Mouse (Mus musculus) C2C12 (cell line): ENCODE measurements around the gene Gorasp2. TPM values are rescaled to one million over a fixed set of nuclear protein-coding genes. Genes with fewer than 3 reads are reported as not detected.

ENCODE experiments used
- H3K27me3 ChIP-seq: one replicate; pipeline ENCODE4 v1.6.1; 2011; ENCODE audit not compliant: control insufficient read depth, insufficient read depth, insufficient read length
- H3K36me3 ChIP-seq: one replicate; pipeline ENCODE4 v1.6.1; 2011; ENCODE audit not compliant: control insufficient read depth, insufficient read depth
- H3K4me3 ChIP-seq: one replicate; pipeline ENCODE4 v1.5.1; 2011; ENCODE audit warnings: mild to moderate bottlenecking, control low read depth; ENCODE audit not compliant: poor library complexity, insufficient read depth, severe bottlenecking
- H3K79me2 ChIP-seq: one replicate; pipeline ENCODE4 v1.6.1; 2011; ENCODE audit not compliant: control insufficient read depth, insufficient read depth
- H3K79me3 ChIP-seq: one replicate; pipeline ENCODE4 v1.6.1; 2011; ENCODE audit warnings: low read depth, control low read depth
- H3ac ChIP-seq: one replicate; pipeline ENCODE3; 2011; ENCODE audit warnings: low read depth; ENCODE audit not compliant: control insufficient read depth, insufficient read length
- CEBPB ChIP-seq: IDR thresholded peaks from one replicate; pipeline ENCODE4 v1.6.1; 2011; ENCODE audit warnings: low read depth, mild to moderate bottlenecking, control low read depth, moderate library complexity
- CTCF ChIP-seq: IDR thresholded peaks from one replicate; pipeline ENCODE4 v1.5.1; 2011; ENCODE audit not compliant: control insufficient read depth, insufficient read depth, insufficient read length
- FOSL1 ChIP-seq: IDR thresholded peaks from one replicate; pipeline ENCODE4 v1.8.0; 2011; ENCODE audit warnings: mild to moderate bottlenecking, low read length; ENCODE audit not compliant: poor library complexity, insufficient read depth, severe bottlenecking
- MAX ChIP-seq: IDR thresholded peaks from one replicate; pipeline ENCODE4 v1.6.1; 2011; ENCODE audit warnings: mild to moderate bottlenecking, control low read depth
- MYOD1 ChIP-seq: IDR thresholded peaks from one replicate; pipeline ENCODE4 v1.6.1; 2011; ENCODE audit warnings: low read depth; ENCODE audit not compliant: control insufficient read depth, insufficient read length
- MYOG ChIP-seq: IDR thresholded peaks from one replicate; pipeline ENCODE4 v1.6.1; 2011; ENCODE audit not compliant: control insufficient read depth, insufficient read length; ENCODE audit errors: extremely low read depth
- USF1 ChIP-seq: IDR thresholded peaks from one replicate; pipeline ENCODE4 v1.6.1; 2011; ENCODE audit warnings: low read depth, mild to moderate bottlenecking, control low read depth, moderate library complexity
- polyA plus RNA-seq: library from polyadenylated mRNA; unstranded; fragments of >200 nt; fragmentation: generic; extraction: Trizol; gene quantifications from one replicate; pipeline ENCODE4 v1.2.1, GENCODE M21; 2012; ENCODE audit warnings: missing spikeins

Gene Gorasp2
- polyA plus RNA-seq, 1 experiment, result 114 TPM

DNA sequence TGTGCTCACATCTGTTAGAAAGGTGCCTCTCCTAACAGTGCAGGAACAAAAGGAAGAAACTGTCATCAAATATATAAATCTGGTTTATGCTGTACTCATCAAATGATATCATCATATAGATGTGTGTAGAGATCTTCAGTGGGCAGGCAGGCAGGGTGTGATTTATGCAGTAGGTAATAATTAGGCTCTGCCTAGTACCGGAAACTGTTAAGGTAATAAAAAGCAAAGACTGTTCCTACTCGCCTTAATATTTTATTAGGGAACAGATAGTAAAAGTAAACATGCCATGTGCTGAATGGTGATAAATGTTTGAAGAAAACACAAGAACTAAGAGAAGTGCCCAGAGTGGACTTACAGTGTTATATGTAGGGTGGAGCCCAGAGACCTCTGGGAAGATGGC lies 20.9 kb downstream of the Gorasp2 start:
- H3K4me3 ChIP-seq, result no peak overlapping the region
- TF ChIP-seq CTCF, result no peak
- no peak for TF ChIP-seq MYOD1
- TF ChIP-seq MYOG, result no peak
- TF ChIP-seq CEBPB, result no peak
- TF ChIP-seq USF1, result no peak
- TF ChIP-seq FOSL1, result no peak
- no peak for TF ChIP-seq MAX
- no peaks in the 10 kb centered on the region for H3K79me2 ChIP-seq
- H3K27me3 ChIP-seq, result no peaks in the 10 kb centered on the region
- peaks cover 94% of the 10 kb centered on the region for H3K36me3 ChIP-seq
- H3K79me3 ChIP-seq, result no peaks in the 10 kb centered on the region
- H3ac ChIP-seq, result no peak overlapping the region

DNA sequence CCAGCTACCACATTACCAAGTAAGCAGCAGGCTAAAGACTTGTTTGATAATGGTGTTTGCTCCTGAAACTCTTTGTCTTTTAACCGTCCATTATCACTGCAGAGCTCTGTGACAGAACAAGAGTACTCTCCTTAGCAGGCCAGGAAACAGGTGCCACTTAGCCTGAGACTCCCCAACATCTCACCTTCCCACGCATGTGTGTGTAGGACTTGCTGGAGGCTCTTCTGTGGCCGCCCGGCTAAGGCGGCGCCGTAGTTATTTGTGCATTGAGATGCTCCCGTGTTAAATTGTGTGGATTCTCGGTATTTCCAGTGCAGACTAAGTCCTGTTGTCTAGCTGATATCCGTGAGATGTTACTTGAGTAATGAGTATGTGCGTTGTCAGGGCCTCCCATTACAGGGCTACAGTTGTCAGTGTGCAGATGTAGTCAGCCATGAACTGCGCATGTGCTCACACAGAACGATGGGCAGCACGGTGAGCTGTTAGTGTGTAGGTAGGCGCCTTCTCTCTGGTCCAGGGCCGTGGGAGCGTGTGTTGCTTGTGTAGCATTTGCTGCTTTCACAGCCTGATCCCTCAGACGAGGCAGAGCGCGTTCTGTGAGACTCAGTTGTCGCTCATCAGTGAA lies 27.2 kb downstream of the Gorasp2 start:
- Histone ChIP-seq H3K79me3 (no peaks in the 10 kb centered on the region), H3K79me2 (no peaks in the 10 kb centered on the region), H3ac (no peak overlapping the region), H3K4me3 (no peak overlapping the region), H3K27me3 (no peaks in the 10 kb centered on the region), H3K36me3 (peaks cover 96% of the 10 kb centered on the region)
- TF ChIP-seq MAX (no peak), FOSL1 (no peak), MYOD1 (no peak), MYOG (no peak), CEBPB (no peak), CTCF (no peak), USF1 (no peak)

DNA sequence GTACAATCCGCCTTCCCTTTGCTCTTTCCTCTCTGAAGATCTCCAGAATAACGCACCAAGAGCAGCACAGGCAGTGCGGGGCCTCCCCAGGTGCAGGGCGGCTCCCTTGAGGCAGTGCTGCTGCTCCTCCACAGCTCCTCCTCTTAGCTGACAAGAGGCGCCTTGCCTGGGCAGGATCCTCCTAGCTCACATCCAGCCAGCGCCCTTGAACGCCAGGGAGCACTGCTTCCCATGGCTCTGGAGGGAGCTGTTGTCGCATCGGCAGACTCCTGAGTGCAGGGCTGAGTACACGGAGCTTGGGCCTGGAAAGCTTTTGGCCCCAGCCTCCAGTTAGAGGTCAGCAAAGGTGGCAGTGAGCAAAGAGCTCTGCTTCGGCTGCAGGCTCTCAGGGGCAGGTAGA lies 28.8 kb downstream of the Gorasp2 start:
- Histone ChIP-seq H3ac (no peak overlapping the region), H3K4me3 (no peak overlapping the region), H3K27me3 (no peaks in the 10 kb centered on the region), H3K36me3 (peaks cover 88% of the 10 kb centered on the region), H3K79me2 (no peaks in the 10 kb centered on the region), H3K79me3 (no peaks in the 10 kb centered on the region)
- TF ChIP-seq MYOG (no peak), MYOD1 (no peak), USF1 (no peak), CTCF (no peak), FOSL1 (no peak), CEBPB (no peak), MAX (no peak)

DNA sequence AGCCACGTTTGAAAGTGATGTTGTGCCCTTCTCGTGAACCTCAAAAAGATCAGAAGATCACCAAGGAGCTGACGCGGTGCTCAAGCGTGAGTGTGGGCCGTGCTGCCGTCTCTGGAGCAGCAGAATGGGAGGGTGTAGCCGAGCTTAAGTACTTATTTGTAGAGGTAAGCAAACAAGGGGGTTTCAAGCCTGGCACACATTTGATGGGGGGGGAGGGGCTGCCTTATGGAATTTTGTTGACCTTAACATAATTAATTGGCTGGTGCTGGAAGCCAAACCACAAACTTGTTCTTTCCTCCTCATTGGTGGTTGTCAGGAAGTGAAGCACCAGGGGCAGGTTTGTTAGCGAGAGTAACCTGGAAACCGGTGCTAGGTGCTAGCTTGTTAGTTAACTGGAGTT lies 34.3 kb downstream of the Gorasp2 start:
- no peaks in the 10 kb centered on the region for H3K79me2 ChIP-seq
- H3ac ChIP-seq, result no peak overlapping the region
- H3K27me3 ChIP-seq, result no peaks in the 10 kb centered on the region
- H3K4me3 ChIP-seq, result no peak overlapping the region
- TF ChIP-seq CTCF (no peak), MAX (no peak), USF1 (no peak), FOSL1 (no peak), MYOG (no peak), CEBPB (no peak), MYOD1 (no peak)
- no peaks in the 10 kb centered on the region for H3K79me3 ChIP-seq
- H3K36me3 ChIP-seq, result peaks cover 36% of the 10 kb centered on the region

DNA sequence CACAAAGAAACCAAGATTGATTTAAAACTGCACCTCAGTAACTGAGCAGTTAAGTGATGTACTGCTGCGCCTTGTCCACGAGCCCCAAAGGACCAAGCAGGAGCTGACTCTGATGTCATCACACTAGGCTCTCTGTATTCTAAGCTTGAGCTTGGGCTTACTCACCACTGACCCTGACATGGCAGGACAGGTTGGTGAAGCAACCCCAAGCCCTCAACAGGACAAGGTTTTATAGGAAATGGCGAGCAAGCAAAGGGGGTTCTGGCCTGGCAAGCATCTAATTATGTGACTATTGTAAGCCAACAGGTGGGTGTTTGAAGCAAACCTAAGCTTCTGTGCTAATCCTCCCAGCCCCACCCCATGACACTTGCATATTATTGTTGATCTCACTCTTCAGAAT lies 39.5 kb downstream of the Gorasp2 start:
- no peaks in the 10 kb centered on the region for H3K36me3 ChIP-seq
- H3K79me3 ChIP-seq, result no peaks in the 10 kb centered on the region
- H3K4me3 ChIP-seq, result no peak overlapping the region
- H3K27me3 ChIP-seq, result no peaks in the 10 kb centered on the region
- H3ac ChIP-seq, result no peak overlapping the region
- no peak for TF ChIP-seq CEBPB
- no peak for TF ChIP-seq MYOD1
- TF ChIP-seq FOSL1, result no peak
- no peak for TF ChIP-seq MYOG
- TF ChIP-seq USF1, result no peak
- no peak for TF ChIP-seq MAX
- no peak for TF ChIP-seq CTCF
- no peaks in the 10 kb centered on the region for H3K79me2 ChIP-seq
